Mouse (Mus musculus): ENCODE measurements around the gene Mob3a. TPM values are rescaled to one million over a fixed set of nuclear protein-coding genes. Genes with fewer than 3 reads are reported as not detected.
A peak's percentile ranks its signal among the peaks of the same experiment; 100 is the strongest.

Mob3a gene
- polyA plus RNA-seq, 1 experiment from 2014 or later: 54.7 TPM

GRCm38 (mm10) chr10:80683647-80684046 is 18.1 kb downstream of the Mob3a start:
- H3K36me3 ChIP-seq (replicated peaks): peaks cover 52% of the 10 kb centered on the region
- DNase-seq (ENCODE audit: low spot score): no peak

GRCm38 (mm10) chr10:80682003-80682402 is 19.8 kb downstream of the Mob3a start:
- H3K27ac ChIP-seq (replicated peaks): no peak overlapping the region
- no peak for DNase-seq (ENCODE audit: low spot score)
- peaks cover 30% of the 10 kb centered on the region for H3K4me1 ChIP-seq
- H3K27me3 ChIP-seq (replicated peaks; ENCODE audit: low read depth, poor library complexity, severe bottlenecking): no peaks in the 10 kb centered on the region
- no peaks in the 10 kb centered on the region for H3K9me3 ChIP-seq
- no peak overlapping the region for H3K4me3 ChIP-seq
- 95% methylated on average over 6 of the region's 6 CpGs for WGBS
- peaks cover 42% of the 10 kb centered on the region for H3K36me3 ChIP-seq (replicated peaks)

More at GRCm38 (mm10) chr10:80683647-80684046, 18.1 kb downstream of the Mob3a start:
- no peaks in the 10 kb centered on the region for H3K9me3 ChIP-seq
- 89% methylated on average over 1 of the region's 1 CpGs for WGBS
- H3K27me3 ChIP-seq (replicated peaks; ENCODE audit: low read depth, poor library complexity, severe bottlenecking): no peaks in the 10 kb centered on the region
- H3K4me1 ChIP-seq: peaks cover 14% of the 10 kb centered on the region
- H3K27ac ChIP-seq (replicated peaks): no peak overlapping the region
- H3K4me3 ChIP-seq: no peak overlapping the region

GRCm38 (mm10) chr10:80680260-80680696 is 21.5 kb downstream of the Mob3a start:
- H3K27ac ChIP-seq (replicated peaks): no peak overlapping the region
- WGBS: 81% methylated on average over 2 of the region's 2 CpGs

GRCm38 (mm10) chr10:80679556-80680259 is 22.1 kb downstream of the Mob3a start:
- H3K4me3 ChIP-seq: 0 out of 2 replicates have a peak overlapping the region, but pooled peaks have one; percentile 5
- 65% methylated on average over 9 of the region's 9 CpGs for WGBS
- H3K9me3 ChIP-seq: no peaks in the 10 kb centered on the region
- H3K27ac ChIP-seq (replicated peaks): peak overlapping the region; percentile 93
- H3K27me3 ChIP-seq (replicated peaks; ENCODE audit: low read depth, poor library complexity, severe bottlenecking): no peaks in the 10 kb centered on the region
- peaks cover 45% of the 10 kb centered on the region for H3K4me1 ChIP-seq
- no peak for DNase-seq (ENCODE audit: low spot score)
- H3K36me3 ChIP-seq (replicated peaks): peaks cover 19% of the 10 kb centered on the region

More at GRCm38 (mm10) chr10:80680260-80680696, 21.5 kb downstream of the Mob3a start:
- Histone ChIP-seq H3K4me1 (peaks cover 39% of the 10 kb centered on the region), H3K36me3 (replicated peaks) (peaks cover 25% of the 10 kb centered on the region), H3K27me3 (replicated peaks; ENCODE audit: low read depth, poor library complexity, severe bottlenecking) (no peaks in the 10 kb centered on the region), H3K9me3 (no peaks in the 10 kb centered on the region), H3K4me3 (no peak overlapping the region)
- no peak for DNase-seq (ENCODE audit: low spot score)

GRCm38 (mm10) chr10:80678601-80679377 is 23.0 kb downstream of the Mob3a start:
- Histone ChIP-seq H3K27ac (replicated peaks) (peak overlapping the region; percentile 93), H3K36me3 (replicated peaks) (peaks cover 19% of the 10 kb centered on the region), H3K4me3 (peak overlapping the region; percentile 97), H3K4me1 (peaks cover 54% of the 10 kb centered on the region), H3K9me3 (no peaks in the 10 kb centered on the region), H3K27me3 (replicated peaks; ENCODE audit: low read depth, poor library complexity, severe bottlenecking) (no peaks in the 10 kb centered on the region)
- WGBS: 47% methylated on average over 10 of the region's 10 CpGs
- DNase-seq (ENCODE audit: low spot score): no peak

GRCm38 (mm10) chr10:80677942-80678436 is 23.8 kb downstream of the Mob3a start, which contains the start of gene Mknk2:
Mknk2 (minus strand) TSS chr10:80678112.
- H3K4me3 ChIP-seq: peak within 1 kb of the TSS; percentile 97
- peak within 1 kb of the TSS; percentile 93 for H3K27ac ChIP-seq (replicated peaks)
- DNase-seq (ENCODE audit: low spot score): no peak
- WGBS: 35% methylated on average over 8 of the region's 8 CpGs
- no peaks in the 10 kb centered on the region for H3K9me3 ChIP-seq
- H3K4me1 ChIP-seq: peaks cover 62% of the 10 kb centered on the region
- H3K36me3 ChIP-seq (replicated peaks): peaks cover 19% of the 10 kb centered on the region
- no peaks in the 10 kb centered on the region for H3K27me3 ChIP-seq (replicated peaks; ENCODE audit: low read depth, poor library complexity, severe bottlenecking)

GRCm38 (mm10) chr10:80677128-80677875 is 24.5 kb downstream of the Mob3a start:
- 42% methylated on average over 9 of the region's 9 CpGs for WGBS
- no peak for DNase-seq (ENCODE audit: low spot score)
- Histone ChIP-seq H3K4me3 (peak overlapping the region; percentile 97), H3K27me3 (replicated peaks; ENCODE audit: low read depth, poor library complexity, severe bottlenecking) (no peaks in the 10 kb centered on the region), H3K36me3 (replicated peaks) (peaks cover 23% of the 10 kb centered on the region), H3K27ac (replicated peaks) (peak overlapping the region; percentile 93), H3K4me1 (peaks cover 69% of the 10 kb centered on the region), H3K9me3 (no peaks in the 10 kb centered on the region)

GRCm38 (mm10) chr10:80676198-80676928 is 25.4 kb downstream of the Mob3a start:
- Histone ChIP-seq H3K27me3 (replicated peaks; ENCODE audit: low read depth, poor library complexity, severe bottlenecking) (no peaks in the 10 kb centered on the region), H3K36me3 (replicated peaks) (peaks cover 33% of the 10 kb centered on the region), H3K27ac (replicated peaks) (peak overlapping the region; percentile 93), H3K9me3 (no peaks in the 10 kb centered on the region), H3K4me1 (peaks cover 71% of the 10 kb centered on the region), H3K4me3 (peak overlapping the region; percentile 97)
- under 1% methylated on average over 78 of the region's 78 CpGs for WGBS
- peak; percentile 100 for DNase-seq (ENCODE audit: low spot score)

- H3K4me1 ChIP-seq: peaks cover 71% of the 10 kb centered on the region
- DNase-seq (ENCODE audit: low spot score): peak; percentile 56
- WGBS: under 1% methylated on average over 54 of the region's 54 CpGs
- H3K27me3 ChIP-seq (replicated peaks; ENCODE audit: low read depth, poor library complexity, severe bottlenecking): no peaks in the 10 kb centered on the region
- peak overlapping the region; percentile 93 for H3K27ac ChIP-seq (replicated peaks)
- peak overlapping the region; percentile 97 for H3K4me3 ChIP-seq
- H3K9me3 ChIP-seq: no peaks in the 10 kb centered on the region
- H3K36me3 ChIP-seq (replicated peaks): peaks cover 40% of the 10 kb centered on the region
Measured at GRCm38 (mm10) chr10:80675405-80676197, 26.2 kb downstream of the Mob3a start.

GRCm38 (mm10) chr10:80674851-80675404 is 26.8 kb downstream of the Mob3a start:
- no peaks in the 10 kb centered on the region for H3K9me3 ChIP-seq
- no peaks in the 10 kb centered on the region for H3K27me3 ChIP-seq (replicated peaks; ENCODE audit: low read depth, poor library complexity, severe bottlenecking)
- peaks cover 47% of the 10 kb centered on the region for H3K36me3 ChIP-seq (replicated peaks)
- peaks cover 70% of the 10 kb centered on the region for H3K4me1 ChIP-seq
- peak overlapping the region; percentile 93 for H3K27ac ChIP-seq (replicated peaks)
- WGBS: 30% methylated on average over 6 of the region's 6 CpGs
- H3K4me3 ChIP-seq: peak overlapping the region; percentile 97
- DNase-seq (ENCODE audit: low spot score): no peak

All from embryonic facial prominence, embryonic 10.5 days (tissue).